Mouse (Mus musculus) cerebellum, adult 18-20 months (tissue): ENCODE data around the gene Ccr6.
"Not testable (repeated sequence)": the region's sequence is repeated elsewhere in the genome, so short reads cannot be mapped to it uniquely, and the experiment has no call there.

ENCODE experiments used
- DNase-seq, 2 experiments: peaks; one replicate each; pipeline ENCODE4 v3.0.0; 2021

The Ccr6 gene

DNA sequence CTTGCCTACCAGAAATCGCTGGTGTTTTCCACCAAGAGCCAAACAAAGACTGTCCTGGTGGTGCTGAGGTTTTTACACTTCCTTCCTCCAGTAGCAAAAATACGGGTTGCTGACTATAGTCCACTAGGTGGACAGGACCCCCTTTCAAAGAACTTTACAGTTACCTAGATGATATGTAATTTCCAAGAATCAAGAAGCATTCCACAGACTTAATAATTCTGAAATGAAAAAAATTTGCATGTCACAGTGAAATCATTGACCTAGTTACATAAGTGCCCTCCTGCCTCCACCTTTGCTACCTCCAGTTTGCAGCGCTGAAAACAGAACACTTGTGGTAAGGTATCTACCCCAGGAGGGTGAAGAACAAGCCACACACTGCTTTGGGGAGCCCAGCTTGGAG, at the start of gene Ccr6:
Gene Ccr6 (plus strand): TSS at position 301 of the 400 bp plus-strand sequence.
- no peak for DNase-seq

DNA sequence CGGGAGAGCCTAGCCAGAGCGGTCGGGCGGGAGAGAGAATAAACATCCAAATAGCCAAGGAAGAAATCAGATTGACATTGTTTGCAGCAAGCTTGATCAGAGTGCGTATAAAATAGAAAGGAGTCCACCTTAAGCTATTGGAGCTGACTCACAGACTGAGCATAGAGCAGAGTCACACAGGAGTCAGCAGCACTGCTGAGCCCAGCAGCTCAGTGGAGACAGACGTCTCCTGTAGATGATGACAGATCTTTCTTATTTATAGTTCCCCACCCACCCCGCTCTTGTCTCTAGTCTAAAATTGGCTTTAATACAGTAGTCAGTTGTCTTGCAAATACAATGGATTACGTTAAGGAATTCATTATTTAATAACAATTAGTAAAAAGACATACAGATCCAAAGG, 42.2 kb upstream of the Ccr6 start:
- no peak for DNase-seq

DNA sequence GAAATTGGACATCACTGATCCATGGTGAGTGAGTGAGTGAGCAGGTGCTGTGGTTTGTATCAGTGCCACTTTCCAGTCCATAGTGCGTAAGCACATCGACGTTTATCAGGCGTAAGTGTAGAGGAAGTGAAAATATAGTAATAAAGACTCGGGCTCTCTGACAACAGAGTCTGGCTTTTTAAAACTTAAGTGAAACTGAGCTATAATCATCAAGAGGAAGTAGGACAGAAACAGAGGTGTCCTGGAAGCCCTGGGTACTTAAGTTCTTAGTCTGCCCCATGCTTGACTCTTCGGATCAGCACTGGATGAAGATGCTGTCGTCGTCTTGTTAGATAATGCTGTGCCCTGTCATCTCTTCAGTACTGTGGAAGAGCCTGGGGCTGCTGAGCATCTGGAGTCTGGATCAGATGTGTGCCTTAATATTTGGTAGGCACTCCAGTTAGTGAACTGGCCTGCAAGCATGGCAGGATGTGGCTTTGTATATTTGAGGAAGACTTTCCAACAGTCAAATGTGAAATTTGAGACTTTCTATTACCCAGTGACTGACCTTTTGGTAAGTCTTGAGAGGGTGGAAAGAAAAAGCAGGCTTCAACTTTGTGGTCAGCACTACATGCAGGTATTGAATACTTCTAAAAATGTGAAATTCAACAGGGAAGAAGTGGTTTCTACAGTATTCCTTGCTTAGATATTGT, 40.0 kb upstream of the Ccr6 start:
- no peak for DNase-seq

GRCm38 (mm10) chr17:8197652-8198051, 38.2 kb upstream of the Ccr6 start:
- no peak for DNase-seq

DNA sequence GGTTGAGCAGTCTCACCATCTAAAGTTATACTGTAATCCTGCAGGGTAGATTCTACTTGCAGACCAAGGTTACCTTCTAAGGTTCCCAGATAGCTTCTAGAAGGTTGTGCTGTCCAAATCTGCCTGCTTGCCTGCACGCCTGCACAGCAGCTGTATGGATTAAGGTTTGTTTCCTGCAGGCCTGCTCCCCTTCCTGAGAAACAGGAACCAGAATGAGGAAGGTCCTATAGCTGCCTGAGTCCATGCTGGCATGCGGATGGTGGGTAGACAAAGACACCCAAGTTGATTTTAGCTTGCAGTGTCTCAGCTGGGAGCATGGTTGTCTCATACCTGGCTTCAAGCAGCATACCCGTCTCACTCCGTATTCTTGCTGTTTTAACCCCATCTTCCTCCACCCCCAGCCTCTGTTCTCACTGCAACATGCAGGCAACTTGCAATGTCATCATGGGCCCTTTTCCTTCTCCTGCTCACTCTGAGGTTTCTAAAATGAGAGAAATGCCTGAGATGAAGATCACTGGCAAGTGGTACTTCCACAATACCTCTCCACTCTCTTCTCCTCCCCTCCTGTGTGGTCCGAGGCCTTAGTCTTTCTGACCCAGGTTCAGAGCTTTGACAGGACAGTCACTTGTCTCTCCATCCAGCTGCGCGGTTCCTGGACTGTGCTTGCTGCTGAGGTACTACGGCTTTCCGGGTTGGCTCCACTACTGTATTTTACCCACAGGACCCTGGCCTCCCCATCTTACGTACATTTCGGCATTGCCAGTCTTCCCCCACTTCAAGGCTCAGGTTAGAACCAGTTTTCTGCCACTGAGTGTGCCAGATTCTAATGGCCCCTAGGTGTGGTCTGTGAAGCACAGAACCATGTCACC, 36.5 kb upstream of the Ccr6 start:
- DNase-seq, result no peak

DNA sequence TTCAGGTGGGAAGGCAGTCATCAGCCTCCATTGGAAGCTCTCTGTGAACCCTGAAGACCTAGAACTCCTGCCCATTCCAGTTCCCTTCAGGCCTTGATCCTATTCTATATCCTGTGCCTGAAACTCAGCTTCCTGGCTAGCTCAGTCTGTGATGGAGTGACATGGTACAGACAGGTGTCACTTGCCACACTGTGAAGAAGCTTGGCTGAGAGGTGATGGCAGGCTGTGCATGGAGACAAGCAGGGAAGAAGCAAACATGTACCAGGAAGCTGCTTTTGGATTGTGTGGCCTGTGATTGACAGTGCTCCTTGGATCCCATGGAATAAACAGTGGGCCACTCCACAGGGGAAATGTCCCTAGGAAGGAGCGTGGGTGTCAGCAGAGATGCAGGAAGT, 35.9 kb upstream of the Ccr6 start:
- DNase-seq, result no peak

- no peak for DNase-seq
These were observed 32.4 kb upstream of the Ccr6 start for GRCm38 (mm10) chr17:8203487-8203886.

- not testable (repeated sequence) for DNase-seq
These were observed 30.6 kb upstream of the Ccr6 start for GRCm38 (mm10) chr17:8205221-8205631.

GRCm38 (mm10) chr17:8206691-8207090, 29.2 kb upstream of the Ccr6 start:
- no peak for DNase-seq

DNA sequence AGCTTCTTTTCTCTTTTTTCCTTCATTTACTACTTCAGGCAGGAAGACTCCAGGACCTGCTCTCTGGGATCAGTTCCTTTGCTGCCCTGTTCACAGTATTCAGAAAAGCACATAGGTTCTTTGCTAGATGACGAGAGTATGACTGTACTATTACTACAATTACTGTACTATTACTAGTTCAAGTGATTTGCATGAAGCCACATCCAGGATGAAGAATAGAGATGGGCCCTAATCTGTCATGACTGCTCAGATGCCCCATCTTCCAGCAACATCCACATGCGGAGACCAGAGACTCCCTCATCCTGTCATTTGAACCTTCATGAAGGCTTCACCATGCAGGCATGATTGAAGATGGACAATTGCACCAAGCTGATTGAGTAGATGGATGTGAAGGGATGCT, 26.1 kb upstream of the Ccr6 start:
- DNase-seq, result no peak

- DNase-seq, result no peak
These were observed 25.7 kb upstream of the Ccr6 start for GRCm38 (mm10) chr17:8210170-8210569.

GRCm38 (mm10) chr17:8210675-8211074, 25.2 kb upstream of the Ccr6 start:
- DNase-seq, result no peak

- no peak for DNase-seq
These were observed 24.4 kb upstream of the Ccr6 start for GRCm38 (mm10) chr17:8211399-8211798.

- DNase-seq, result no peak
These were observed 21.5 kb upstream of the Ccr6 start for GRCm38 (mm10) chr17:8214369-8214768.

DNA sequence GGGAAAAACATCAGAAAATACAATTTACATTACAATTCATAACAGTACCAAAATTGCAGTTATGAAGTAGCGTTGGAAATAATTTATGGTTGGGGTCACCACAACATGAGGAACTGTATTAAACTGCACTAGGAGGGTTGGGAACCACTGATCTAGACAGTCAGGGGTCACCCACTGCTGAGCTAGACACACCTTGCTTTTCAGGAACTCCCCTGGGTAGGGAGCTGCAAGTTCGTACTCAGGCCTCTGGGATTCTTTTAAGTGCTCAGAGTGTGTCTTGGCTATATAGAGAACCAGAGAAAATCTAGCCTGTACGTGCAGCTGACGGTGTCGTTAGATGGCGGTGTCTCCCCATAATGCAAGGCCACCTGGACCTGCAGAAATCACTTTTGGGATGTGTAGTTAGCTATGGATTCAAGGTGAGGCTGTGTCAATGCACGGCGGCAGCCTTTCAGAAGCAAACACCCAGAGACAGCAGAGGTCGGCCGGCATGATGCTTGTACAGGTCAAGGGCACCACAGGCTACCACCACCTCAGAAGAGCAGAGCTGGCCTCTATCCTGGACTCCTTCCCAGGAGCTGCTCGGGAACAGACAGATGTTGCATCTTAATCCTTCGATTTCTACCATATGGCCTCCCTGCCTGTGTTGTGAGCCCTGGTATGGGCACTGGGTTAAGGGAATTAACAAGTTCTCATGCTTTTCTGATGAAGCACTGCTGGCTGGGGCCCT, 20.7 kb upstream of the Ccr6 start:
- no peak for DNase-seq

GRCm38 (mm10) chr17:8223225-8223624, 12.6 kb upstream of the Ccr6 start:
- peak in 1 of 2 experiments; percentile 8 for DNase-seq

- DNase-seq, result no peak
These were observed 11.8 kb upstream of the Ccr6 start for GRCm38 (mm10) chr17:8224072-8224471.

DNA sequence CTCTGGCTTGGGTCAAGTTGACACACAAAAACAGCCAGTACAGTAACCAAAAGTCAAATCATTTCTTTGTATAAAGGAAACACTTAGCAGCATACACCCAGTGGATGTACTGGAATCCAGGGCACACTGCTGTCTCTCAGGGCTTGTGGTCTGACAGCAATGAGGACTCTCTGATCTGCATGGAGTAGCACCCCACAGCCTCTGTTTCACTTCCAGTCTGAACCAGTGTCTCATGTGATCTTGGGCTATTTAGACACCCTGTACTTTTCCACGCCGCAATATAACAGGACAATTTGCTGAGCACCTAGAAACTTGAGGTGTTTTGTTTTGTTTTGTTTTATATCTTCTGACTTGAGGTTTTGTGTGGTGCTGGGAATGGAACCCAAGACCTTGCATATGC, 10.7 kb upstream of the Ccr6 start:
- no peak for DNase-seq

GRCm38 (mm10) chr17:8225746-8226145, 10.1 kb upstream of the Ccr6 start:
- DNase-seq, result no peak

GRCm38 (mm10) chr17:8228622-8229021, 7.2 kb upstream of the Ccr6 start:
- DNase-seq, result no peak

DNA sequence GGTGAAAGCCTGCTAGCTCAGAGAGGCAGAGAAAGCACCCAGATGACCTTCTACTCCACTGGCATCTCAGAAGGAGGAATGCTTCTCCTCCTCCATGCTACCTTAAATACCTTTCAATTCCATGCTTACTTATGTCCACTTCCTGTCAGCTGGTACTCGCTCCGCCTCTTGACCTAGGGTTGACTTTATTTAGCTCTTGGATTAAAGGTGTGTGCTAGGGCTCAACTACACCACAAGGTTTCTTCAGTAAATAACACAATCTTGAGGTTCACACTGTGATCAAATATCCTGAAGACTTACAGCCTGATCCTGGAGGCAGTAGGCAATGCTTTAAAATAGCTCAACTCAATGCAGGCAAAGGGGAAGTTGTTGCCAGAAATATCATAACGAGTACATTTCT, 6.2 kb upstream of the Ccr6 start:
- DNase-seq, result no peak

GRCm38 (mm10) chr17:8232089-8232488, 3.8 kb upstream of the Ccr6 start:
- DNase-seq, result no peak

DNA sequence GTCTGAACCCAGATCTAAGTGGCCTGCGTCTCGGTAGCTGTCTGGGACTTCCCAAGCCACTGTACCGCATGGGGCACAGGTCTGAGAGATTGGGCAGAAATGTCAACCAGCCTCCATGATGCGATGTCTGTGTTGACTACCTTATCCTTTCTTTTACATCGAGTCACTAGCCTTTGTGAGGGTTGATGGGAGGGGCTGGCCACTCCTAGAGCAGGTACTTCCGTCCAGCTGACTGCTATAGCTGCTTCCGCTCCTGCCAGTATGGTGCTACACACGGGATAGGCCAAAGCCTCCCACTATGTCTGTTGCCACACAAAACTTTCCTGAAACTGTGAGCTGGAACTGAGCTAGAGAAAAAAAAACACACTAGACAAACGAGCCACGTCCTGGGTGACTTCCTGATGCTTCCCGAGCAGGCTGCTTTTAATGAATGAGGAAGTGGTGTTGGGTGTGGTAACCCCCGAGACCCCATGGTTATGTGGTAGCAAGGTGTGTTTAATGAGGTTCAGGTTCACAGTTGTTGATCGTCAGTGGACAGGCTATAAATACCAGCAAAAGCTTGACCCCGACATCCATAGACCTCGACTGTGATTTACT, 2.1 kb upstream of the Ccr6 start:
- no peak for DNase-seq
